Mouse (Mus musculus): ENCODE measurements around the gene Cercam. TPM values are rescaled to one million over a fixed set of nuclear protein-coding genes. Genes with fewer than 3 reads are reported as not detected.

Gene Cercam
- 10 to 100 TPM; 11.6 to 15.8 TPM for total RNA-seq (2021)
- long read RNA-seq, experiment 1, partial matches to known transcripts = 1 of 5 reads
- long read RNA-seq, experiment 1, other reads (novel, unspliced or antisense) = 1 of 5 reads
- long read RNA-seq, experiment 2, partial matches to known transcripts = 0 of 3 reads
- long read RNA-seq, experiment 2, other reads (novel, unspliced or antisense) = 1 of 3 reads

DNA sequence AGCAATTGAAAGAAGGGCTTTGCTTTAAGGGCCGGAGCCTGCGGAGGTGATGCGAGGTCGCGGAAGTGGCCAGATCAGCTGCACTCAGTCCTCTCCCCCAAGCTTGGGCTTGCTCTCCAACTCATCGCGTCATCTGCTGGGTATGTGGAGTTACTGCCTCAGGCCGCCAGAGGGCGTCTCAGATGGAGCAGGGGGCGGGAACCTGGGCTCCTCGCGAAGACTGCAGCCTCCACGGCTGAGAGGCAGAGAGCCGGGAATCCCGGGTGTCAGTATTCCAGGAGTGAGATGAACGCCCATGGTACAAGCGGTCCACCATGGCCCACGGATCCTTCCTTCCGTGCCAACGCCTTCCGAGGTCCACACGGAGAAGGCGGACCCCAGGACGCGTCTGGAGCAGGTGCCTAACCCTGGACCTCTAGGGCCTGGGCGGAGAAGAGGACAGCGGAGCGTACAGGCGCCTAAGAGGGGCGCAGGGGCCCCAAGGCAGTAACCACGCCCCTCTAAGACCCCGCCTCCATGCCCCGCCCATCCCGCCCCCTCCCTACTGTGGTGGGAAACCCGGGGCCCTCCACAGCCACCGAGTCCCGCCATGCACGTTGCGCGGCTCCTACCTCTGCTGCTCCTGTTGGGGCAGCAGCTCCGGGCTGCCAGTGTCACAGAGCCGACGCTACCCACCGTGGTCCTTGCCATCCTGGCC lies at the start of gene Cercam:
Gene Cercam (plus strand): TSS at position 216 of the 697 bp plus-strand sequence.
- DNase-seq = peak; percentile 89

DNA sequence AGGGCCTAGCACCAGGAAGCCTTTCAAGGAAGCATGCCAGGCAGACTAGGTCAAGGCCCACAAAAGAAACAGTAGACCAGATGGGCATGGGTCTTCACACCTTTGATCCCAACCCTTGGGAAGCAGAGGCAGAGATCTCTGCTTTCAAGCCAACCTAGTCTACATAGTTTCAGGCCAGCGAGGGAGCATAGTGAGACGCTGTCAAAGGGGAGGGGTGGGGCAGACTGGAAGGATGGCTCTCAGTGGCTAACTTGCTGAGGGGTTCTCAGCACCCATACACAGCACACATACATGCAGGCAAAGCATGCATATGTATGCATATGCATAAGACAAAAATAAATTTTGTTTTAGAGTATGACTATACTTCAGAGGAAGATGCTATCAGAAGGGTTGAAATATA lies 49.6 kb upstream of the Cercam start:
- no peak for DNase-seq

DNA sequence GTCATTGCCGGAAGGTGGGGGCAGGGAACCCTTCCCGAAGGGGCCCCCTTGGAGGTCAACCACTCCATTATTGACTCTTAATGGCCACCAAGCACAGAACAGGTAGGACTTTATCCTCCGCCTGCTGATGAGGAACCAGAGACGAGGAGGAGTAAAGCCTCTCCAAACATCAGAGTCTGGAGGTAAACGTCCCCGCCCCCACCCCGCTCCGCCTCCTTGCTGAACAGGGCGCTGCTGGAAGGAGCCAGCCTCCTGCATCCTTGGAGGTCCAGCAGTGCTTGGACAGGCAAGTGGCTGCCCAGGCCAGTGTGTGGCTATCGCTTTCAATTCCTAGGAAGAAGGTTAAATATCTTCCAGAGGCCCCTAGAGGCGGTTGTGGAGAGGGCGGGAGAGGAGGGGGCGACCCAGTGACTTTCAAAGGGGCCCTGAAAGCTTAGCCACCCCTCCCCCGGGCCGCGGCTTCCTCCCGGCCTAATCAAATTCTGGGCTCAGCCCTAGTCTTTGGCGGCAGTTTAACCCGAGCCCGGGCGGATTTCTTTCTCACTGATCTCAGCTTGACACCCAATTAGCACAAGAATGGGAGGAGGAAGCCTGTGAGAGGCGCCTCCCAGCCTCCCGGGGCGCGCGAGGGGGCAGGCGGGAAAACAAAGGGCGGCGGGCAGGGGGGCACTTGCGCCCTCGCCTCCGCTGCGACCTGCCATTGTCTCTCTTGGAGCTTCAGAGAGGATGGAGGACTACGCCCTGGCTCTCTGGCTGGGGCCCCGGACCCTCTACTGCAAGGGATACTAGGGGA lies 48.7 kb upstream of the Cercam start, which contains the start of gene Urm1:
Gene Urm1 (plus strand): TSS at position 51 of the 793 bp plus-strand sequence.
- peak; percentile 61 to 76 for DNase-seq

DNA sequence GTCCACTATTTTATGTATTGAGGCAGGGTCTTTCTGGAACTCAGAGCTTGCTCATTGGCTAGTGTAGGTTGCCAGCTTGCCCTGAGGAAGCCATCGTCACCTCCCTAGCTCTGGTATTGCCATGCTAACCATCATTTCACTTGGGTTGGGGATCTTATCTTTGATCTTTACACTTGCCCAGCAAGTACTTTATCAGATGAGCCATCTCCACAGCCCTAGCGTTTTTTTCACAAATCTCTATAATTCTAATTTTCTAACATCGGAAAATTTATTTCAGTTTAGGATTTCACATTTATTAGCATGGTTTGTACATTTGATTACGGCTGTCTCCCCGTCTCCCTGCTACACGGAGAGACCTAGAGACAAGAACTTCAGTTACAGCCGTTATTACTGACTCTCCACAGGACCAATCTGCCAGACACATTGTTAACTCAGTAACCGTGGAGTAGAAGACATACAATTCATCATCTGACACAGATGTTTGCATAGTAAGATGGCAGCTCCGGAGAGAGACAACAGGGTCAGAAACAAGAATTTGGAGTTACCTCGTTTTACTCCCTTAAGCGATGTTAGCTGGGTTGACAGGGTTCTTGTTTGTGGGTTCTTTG lies 42.5 kb upstream of the Cercam start:
- no peak for DNase-seq

DNA sequence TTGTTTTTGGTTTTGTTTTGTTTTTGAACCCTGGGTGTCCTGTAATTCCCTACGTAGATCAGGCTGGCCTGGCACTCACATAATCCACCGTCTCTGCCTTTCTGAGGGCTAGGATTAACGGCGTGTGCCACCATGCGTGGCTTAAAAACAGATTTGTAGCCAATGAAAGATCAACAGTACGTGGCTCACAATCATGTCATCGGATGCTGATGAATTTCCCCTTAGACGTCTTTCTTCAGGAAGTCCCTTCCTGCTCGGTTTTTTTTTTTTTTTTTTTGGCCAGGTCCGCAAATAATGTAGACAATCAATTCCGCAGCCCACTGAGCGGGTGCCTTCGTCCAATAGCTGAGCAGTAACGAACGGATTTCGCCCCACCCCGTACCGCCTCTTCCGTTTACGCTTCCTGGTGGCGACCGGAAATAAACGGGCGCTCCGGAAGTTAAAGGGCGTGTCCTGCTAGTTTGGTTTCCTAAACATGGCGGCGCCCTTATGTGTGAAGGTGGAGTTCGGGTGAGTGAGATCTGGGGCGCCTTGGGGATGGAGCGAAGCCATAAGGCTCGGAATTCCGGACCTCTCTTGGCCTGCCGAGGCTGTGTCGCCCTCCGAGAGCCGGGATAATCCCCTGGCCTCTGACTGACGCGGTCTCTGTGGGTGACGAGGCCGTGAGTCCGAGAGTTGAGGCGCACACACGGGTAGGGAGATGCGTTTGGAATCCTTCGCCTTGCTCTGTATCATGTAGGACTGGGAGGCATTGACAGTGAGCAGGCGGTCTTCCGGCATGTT lies 41.8 kb upstream of the Cercam start:
- peak; percentile 96 for DNase-seq

DNA sequence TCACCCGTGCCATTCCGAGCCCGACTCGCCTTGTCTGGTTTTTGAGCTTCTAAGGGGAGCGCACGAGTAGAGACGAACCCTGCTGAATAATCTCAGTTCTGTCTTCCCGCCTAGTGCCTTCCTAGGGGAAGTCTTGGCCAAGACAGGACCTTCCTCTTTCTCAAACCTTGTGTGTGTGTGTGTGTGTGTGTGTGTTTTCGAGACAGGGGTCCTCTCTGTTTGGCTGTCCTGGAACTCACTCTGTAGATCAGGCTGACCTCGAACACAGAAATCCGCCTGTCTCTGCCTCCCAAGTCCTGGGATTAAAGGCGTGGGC lies 41.3 kb upstream of the Cercam start:
- no peak for DNase-seq

DNA sequence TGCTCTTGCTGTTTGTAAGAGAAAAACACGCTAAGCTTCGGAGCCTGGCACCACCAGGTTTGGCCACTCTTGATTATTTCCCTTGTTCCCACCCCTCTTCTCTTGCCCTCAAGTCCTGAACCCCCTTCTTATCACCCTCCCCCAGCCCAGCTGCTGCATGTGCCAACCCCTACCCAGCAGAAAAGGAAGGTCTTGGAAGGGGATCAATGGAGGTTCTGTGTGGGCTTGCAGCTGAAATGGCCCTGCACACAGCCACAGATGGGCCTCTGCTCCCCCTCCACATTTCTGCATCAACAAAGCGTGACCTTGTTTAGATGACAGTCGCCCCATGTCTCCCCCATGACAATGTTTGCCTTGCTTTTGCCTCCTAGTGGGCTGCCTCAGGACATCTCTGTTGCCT lies 37.9 kb upstream of the Cercam start:
- no peak for DNase-seq

DNA sequence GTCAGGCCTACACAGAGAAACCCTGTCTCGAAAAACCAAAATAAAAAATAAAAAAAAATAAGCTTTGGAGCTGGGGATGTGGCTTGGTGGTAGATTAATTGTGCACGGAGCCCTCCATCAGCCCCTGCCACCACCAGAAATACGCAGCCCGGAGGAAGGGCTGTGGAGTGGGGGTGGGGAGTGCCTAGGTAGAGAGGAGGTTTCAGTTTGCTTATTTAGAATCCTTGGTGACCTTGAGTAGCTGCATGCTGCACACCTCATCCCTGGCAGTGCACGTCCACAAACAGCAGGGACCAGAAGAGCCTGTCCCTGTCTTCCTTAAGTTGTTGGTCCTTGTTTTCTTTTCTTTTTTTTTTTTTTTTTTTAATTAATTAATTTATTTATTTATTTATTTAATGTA lies 35.2 kb upstream of the Cercam start:
- no peak for DNase-seq

DNA sequence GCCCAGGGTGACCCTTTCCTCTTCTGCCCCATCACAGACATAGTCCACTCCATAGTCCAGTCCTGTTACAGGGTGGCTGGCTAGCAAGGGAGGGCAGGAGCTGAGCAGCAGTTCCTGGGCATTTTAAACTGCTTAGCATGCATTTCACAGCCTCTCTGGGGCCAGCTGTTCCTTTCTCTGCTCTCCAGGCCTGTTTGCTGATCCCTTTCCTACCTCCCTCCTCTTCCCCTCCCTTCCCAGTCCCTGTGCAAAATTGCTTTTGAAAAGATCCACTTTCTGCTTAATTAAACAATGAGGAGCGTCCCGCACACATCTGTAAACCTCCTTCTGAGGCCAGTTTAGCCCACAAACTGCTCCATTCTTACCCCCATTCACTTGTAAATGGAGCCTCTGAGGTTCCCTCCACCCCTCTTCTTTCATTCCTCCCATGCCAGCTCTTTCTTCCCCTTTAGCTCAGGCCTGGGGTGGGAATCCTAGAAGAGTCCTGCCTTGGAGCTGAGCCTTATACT lies 33.5 kb upstream of the Cercam start:
- DNase-seq = no peak

DNA sequence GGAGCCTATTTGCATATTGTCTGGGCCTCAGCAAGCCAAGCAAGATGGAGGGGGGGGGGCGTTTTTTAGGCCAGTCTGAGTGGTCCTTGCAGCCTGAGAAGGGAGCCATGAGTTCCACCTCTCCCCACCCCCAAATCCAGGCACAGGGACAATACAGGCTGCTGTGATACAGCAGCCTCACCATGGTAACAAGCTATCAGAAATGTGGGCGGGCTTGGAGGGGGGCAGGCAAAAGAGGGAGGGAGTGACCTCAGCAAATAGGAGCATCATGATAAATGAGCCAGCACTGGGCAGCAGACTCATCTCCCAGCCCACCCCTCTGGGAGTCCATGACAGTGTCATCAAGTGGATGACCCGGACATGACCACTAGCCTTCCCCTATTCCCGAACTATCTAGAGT lies 29.5 kb upstream of the Cercam start:
- DNase-seq = no peak

DNA sequence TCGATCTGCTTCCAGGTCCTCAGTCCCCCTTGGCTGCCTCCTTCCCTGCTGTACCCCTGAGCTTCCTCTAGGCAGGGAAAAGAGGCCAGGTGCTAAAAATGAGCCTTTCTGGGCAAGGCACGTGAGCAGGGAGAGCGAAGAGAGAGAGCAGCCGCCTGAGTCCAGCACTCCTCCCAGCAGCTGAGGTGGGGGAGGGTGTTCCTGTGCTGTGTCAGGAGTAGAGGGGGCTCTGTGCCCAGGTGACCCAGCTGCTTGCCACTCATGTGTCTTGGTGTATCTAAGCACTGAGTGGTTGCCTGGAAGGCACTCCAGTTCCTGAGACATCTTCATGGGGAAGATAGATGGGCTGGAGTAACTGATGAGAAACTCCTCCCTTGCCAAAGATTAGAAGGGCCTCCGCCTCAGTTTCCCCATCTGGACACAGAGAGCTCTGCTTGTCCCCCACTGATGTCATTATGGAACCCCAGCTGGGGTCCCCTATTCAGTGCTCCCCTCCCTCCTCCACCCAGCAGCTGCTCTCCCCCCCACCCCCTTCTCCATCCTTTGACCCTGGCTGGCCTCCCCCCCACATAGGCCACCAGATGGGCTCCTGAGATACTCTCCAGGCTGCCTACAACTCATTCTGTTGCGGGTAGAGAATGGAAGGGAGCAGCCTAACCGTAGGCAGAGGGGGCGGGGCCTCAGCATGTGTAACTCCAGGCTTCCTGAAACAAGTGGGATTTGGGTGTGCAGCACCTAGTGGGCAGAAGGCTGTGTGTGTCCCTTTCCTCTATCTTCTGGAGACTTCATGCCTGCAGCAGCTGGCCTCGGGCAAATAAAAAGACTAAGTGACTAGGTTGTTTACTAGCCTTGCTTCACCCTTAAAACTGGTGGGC lies 25.5 kb upstream of the Cercam start:
- DNase-seq = no peak

DNA sequence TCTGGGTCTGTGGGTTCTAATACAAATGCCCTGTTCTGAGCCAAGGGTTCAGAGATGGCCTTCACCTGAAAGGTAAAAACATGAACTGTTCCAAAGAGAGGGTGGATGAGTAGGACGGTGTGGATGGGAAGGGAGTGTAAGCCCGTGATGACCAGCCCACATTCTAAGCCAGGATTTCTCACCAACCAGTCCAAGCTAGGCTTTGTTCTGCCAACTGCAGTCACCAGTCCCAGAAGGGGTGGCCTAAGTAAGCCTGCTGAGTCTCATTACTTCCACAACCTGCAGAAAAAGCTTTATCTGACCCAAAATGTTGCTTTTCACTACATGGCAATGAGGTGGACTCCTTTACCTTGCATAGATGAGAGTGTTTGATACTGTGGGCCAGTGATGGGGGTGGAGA lies 24.8 kb upstream of the Cercam start:
- no peak for DNase-seq

DNA sequence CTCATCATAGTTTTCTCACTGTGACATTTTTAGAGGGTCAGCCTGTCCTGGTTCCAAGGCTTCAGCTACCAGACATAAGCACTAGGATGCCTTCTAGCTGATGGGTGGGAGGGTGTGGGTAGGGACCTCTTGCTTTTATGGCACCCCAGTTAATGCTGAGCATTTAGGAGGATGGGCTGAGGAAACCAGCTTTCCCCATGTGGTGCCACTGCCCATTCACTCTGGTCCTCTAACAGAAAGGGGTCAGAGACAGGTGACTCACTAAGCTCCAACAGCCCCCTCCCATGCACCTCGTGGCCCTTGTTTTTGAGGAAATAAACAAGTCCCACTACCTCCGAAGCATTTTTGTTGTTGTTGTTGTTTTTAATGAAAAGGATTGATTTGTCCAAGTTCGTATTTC lies 24.3 kb upstream of the Cercam start:
- no peak for DNase-seq

DNA sequence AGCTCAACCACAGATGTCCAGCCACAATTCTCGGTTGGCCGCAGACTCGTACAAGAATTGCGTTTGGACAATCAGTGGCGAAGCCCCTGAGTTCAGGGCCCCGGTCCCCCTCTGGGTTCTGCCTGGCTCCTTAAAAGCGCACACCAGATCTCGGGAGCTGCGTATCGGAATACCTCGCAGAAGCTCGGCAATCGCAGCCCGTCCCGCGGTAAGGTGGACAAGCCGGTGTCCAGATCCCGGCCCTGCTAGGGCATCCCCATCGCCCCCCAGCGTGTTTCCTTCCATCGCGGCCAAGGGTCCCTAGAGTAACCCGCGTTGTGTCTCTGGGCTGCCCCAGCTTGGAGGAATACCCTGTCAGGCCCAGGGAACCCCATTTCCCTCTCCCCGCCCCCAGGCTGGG lies 23.3 kb upstream of the Cercam start:
- no peak for DNase-seq

DNA sequence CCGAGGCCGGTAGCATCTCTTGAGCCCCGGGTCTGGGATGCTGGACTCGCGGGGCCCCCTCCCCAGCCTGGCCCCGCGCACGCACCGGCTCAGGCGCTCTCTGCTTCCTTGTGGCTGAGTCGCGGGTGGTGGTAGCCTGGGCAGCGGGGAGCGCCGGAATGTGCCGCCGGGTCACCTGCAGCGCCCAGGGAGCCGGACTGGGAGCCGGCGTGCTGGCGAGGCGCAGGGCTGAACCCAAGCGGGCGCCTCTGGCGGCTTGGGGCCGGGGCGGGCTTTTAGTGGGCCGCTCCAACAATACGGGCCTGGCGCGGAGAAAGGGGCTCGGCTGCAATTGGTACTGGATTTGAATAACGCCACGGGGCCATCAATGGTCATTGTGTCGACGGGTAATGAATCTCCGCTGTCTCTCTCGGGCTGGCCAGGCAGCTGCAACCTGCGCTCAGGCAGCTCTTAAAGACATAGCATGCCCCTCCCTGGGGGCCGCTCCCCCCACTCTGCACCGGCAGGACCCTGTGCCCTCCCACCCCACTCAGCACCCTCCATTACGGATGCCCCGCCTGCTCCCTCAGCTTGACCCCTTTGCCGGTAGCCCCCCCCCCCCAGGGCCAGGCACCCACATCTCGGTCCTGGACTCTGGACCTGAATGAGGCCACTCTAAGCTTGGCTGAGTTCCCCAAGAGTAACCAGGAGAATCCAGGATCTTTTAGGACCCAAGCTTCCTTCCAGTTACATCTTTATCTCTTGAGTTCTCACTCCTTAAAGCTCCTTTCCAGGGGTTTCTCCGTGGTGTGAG lies 22.7 kb upstream of the Cercam start:
- no peak for DNase-seq

DNA sequence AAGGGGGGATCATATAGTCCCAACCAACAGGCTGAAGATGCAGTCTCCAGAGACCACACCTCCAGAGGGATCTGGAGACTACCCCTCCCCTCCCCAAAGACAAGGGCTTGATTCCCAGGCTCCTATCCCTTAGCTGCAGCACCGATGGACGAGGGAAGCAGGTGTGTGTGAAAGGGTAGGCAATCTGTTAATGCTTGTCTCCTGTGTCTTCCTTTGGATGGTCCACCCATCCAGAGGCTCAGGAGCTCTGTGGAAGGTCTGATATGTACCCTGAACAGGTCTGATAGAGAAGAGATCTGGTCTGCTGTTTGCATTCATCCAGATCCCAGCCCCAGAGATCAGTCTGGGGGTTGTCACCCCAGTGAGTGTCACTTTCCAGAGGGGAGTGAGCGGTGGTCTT lies 22.1 kb upstream of the Cercam start:
- DNase-seq = no peak

DNA sequence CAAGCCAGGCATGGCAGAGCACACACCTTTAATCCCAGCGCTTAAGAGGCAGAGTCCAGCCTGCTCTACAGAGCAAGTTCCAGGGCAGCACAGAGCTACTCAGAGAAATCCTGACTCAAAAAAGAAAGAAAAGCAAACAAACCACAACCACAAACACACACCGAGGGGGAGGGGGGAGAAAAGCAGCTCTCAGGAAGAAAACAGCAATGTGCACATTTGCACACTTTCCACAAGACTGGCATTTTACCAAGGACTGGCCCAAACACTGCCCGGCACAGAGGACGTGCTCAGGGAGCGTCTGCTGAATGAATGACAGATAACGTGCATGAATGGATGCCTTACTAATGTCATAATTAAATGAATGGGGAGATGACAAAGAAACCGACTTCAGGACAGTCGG lies 19.9 kb upstream of the Cercam start:
- no peak for DNase-seq

DNA sequence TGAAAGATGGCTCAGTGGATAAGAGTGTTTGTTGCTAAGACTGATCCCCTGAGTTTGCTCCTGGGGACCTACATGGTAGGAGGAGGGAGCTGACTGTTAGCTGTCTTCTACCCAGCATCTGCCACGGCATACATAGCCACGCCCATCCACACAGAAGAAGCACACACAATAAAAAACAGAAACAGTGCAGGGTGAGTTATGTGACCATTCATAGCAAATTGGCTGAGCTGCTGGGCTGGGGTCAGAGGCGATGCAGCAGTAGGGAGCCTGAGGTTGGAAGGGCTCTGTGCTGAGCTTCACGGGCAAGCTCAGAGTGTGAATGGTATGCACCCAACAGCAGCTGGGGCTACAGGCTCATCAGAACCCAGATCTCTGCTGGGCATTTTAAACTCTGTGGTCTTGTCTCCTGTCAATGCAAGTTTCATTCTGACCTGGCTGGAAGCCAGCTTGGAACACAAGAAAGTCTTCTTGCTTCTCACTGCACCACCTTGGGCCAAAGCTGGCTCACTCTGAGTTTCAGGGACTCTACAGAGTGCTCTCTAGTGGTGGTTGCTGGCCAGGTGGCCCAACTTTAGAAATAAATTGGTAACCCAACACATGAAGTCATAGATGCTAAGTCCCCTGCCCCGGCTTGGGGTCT lies 19.0 kb upstream of the Cercam start:
- no peak for DNase-seq

DNA sequence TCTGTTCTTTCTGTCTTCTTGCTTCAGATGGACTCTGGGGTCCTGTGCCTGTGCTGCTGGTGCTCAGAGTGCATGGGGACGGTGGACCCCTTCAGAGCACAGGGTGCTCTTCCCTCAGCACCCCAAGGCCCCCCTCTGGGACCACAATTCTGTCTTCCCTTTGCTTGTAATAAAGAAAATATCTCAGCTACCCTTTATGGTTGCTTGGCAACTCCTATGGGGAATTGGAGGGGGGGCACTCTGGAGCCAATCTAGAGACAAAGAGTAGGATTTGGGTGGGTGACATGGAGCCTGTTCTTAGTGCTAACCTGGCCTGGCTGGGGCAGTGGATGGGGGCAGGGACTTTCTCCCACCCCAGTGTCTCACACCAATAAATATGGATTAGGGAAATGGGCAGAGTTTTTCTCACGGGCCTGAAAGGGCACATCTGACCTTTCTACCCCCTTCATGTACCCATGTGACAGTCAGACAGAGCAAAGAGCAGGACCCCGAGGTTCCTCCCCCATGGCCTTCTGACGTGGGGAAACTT lies 15.9 kb upstream of the Cercam start:
- DNase-seq = no peak

Measured in adrenal gland, postnatal 36 days (tissue).